Mouse (Mus musculus) liver, embryonic 14.5 days (tissue): ENCODE results near the gene Kng1.

Experiments used
- CTCF ChIP-seq: IDR thresholded peaks from 2 replicates; pipeline ENCODE4 v1.5.1; 2016; ENCODE audit warnings: antibody characterized with exemption, low read depth, control low read depth
- EP300 ChIP-seq: IDR thresholded peaks from 2 replicates; pipeline ENCODE4 v1.6.1; 2016; ENCODE audit warnings: antibody characterized with exemption, low read depth

DNA sequence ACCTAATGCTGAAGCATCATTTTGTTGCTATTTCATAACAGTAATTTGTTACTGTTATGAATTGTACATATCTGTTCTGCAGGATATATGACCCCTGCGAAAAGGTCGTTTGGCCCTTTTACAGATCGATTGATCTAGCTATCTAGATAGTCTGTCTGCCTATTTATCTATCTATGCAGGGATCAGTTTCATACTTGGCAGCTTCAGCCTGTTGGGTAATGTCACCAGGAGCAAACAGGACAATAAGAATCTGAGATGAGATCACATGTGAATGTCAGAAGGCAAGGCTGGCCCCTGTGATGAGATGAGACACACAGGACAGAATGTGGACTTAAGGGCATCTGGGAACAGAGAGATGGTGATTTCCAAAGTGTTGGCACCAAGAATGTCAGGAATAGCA, 72.6 kb downstream of the Kng1 start:
- TF ChIP-seq CTCF (no peak), EP300 (no peak)
